Mouse (Mus musculus) urinary bladder, postnatal 4 days (tissue): ENCODE data around the gene Dgcr2.
A peak's percentile ranks its signal among the peaks of the same experiment; 100 is the strongest.

Source experiments
- DNase-seq, 2 experiments: peaks; one replicate each; pipeline ENCODE4 v3.0.0; 2021 to 2022; ENCODE audit warnings: low spot score in 2 of 2

The Dgcr2 gene

DNA sequence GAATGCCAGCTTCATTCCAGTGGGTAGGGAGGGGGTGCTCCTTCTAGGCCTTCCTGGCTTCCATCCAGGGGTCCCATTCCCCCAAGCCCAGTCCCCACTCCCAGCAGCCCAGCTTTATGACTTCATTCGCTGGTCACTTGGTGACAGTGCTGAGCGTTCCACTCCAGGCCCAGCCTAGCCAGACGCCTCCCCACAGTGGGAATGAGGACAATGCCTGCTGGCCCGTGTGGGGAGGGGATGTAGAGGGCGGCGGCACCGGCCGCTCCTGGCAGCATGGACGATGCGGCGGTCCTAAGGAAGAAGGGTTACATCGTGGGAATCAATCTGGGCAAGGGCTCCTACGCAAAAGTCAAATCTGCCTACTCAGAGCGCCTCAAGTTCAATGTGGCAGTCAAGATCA lies at the start of gene Dgcr2, which contains the start of gene Tssk2:
Gene Dgcr2, minus strand, starts transcription at position 101 of the 400 bp plus-strand sequence.
Gene Tssk2, plus strand, starts transcription at position 176 of the 400 bp plus-strand sequence.
- DNase-seq = no peak

DNA sequence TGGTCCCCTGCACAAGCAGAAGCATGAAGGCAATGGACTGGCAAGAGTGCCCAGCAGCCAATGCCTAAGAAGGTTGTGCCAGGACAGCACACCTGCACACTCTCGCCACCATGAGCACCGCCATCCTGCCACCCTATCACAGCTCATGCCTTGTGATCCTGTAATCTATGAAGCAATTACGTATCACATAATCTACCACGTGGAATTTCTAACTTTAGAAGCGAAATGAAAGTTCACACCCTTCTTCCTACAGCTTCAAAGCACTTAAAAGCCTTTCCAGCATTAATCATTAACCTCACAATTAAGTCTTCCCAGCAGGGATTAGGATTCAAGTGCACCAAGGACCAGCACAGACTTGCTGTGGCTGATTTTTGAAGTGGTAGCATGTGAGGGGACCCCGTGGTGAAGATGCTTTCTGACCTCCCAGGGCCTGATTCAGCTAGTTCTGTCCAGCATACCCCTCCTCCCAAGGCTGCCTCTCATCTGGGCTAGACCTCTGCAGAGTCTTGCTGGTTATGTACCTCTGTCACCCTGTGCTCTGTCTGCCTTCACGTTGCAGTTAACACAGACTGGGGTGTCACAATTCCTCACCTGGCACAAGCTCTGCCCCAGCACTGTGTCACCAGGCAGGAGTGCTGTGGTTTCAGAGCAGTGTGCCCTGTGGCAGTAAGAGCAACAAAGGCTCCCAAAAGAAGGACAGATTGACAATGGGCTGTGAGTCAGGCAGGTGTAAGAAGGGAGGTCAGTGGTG lies 46.9 kb upstream of the Dgcr2 start:
- DNase-seq = no peak

DNA sequence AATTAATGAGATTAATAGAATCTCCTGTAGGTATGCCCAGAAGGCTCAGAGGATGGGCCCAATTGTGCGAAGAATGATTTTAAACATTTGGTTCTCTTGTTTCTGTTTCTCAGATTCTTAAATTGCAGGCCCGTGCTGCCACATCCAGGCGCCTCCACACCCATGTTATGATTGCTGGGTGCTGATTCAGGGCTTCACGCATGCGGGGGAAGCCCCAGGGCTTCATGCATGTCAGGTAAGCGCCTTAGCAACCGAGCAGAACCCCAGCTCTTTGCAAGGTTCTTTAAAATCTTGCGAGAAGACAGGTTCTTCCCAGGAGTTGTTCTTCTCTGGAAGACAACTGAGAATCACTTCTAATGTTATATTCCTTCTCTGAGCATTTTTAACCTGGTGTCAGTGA lies 45.1 kb upstream of the Dgcr2 start:
- DNase-seq = no peak

DNA sequence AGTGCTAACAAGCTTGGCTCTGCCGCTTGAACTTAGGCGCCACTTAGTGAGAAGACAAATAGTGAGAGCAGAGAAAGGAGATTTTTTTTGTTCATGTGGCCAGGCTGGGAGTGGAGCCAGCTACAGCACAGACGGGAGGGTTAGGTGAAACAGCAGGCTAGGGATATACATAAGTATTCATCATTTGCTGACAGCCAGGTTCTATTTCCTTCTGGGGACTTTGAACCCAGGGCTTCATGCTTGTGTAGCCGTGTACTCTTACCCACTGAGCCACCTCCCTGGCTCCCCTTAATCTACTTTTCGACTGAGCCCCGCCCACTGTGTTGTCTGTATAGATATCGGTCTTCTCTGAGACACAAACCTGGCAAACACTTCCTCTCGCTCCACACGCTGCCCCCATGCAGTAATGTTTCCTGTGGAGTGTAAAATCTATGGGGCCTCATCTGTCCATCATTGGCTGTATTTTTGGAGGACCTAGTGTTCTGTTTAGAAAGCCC lies 40.9 kb upstream of the Dgcr2 start:
- DNase-seq = no peak

DNA sequence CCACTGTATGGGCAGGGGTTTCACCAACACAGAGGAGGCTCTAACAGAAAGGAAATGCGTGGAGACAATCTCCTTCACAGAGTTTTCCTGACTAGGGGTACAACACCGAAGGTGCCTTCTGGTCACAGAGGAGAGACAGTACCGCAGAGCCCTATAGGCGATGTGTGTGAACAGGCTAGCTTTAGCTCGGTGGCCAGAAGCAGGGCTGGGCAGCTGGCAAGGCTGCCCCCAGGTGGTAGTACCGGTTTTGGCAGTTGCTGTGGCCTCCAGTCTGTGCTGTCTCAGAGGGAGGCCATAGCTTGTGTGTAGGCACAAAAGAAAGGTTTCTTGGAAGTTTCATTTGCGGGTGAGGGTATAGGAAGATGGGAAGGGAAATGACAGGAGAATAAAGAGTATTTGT lies 40.5 kb upstream of the Dgcr2 start:
- DNase-seq = peak; percentile 48 to 67

DNA sequence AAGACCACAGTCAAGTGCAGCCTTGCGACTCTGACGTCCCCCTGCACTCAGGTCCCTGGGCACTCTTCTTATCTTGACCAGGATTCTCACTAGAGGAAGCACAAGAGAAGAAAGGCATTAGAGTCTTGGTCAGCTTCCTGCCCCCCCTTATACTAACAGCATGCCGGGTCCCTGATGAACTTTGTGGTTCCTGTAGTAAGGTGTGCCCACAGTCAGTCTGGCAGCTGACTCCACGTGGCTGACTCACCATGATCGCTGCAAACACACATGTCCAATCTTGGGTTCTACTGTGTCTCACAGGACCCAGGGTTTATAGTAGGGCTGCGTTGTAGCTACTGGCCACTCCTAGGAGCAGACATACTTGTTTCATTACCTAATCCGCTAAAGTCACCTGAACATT lies 39.8 kb upstream of the Dgcr2 start:
- DNase-seq = no peak

DNA sequence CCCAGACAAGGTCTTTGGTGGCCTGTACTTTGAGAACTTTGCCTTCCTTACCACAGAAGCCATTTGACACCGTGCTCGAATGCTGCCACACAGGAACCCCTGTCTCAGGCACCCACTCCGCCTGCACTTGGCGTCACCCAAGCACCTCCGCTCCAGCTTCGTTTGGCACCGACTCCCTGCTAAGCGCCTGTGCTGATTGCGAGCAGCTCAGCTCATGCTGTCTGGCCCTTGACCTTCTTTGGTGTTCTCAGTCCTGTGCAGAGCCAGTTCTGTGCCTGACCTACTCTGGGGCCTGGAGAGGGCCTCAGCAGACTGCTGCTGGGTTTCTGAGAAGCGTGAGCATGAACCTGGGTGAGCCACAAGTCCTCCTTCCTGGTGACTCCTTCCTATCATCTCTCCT lies 38.4 kb upstream of the Dgcr2 start:
- DNase-seq = no peak

DNA sequence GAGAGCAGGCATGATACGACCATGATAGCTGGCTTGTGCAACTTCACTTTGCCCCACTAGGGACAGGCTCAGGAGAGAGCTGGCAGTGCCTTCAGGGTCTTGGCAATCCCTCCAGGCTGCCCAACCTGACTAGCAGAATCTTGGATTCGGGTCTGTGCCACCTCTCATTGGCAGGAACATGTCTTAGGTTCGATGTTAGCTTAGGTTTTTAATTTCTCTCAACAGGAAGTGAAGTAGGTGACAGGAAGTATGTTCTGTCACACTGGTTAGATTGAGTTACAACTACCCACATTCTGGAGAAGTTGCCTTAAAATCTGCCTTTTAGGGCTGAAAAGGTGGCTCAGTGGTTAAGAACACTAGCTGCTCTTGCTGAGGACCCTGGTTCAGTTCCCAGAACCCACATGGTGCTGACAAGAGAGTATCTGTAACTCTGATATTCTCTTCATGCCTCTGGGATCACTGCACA lies 36.1 kb upstream of the Dgcr2 start:
- no peak for DNase-seq

DNA sequence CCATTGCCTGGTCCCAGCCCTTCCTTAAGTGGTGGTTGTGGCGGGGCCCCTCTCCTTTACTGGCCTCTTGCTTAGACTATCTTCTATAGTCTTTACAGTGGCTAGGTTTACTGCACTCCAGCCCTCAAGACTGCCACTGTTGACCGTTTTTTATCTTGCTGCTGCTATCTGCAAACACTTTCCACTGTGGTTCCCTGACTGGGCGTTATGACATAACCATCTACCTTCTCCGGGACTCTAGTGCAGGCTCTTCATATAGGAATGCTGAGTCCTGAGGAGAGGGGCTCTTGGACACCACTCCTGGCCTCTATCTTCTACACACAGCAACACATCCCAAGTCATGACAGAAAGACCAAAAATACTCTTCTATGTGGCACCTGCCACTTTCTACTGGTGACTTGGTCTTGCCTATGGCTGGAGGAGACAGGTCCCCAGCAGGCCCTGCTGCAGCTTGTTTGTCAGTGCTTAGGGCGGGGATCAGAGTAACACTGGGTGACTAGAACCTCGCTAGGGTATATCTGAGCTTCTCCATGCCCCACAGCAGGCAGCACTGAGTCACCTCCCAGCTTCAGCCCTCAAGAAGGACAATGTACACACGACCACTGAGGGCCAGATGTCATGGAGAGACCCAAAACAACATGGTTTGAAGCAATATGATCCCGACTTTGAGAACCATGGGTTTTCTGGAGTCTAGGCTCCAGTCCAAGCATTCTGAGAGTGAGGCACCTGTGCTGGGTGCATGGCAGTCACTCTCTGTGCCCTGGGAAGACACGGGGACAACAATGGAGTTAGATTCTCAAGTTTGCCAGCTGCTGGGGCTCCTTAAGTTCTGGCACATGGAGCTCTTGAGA lies 35.5 kb upstream of the Dgcr2 start:
- DNase-seq = no peak

DNA sequence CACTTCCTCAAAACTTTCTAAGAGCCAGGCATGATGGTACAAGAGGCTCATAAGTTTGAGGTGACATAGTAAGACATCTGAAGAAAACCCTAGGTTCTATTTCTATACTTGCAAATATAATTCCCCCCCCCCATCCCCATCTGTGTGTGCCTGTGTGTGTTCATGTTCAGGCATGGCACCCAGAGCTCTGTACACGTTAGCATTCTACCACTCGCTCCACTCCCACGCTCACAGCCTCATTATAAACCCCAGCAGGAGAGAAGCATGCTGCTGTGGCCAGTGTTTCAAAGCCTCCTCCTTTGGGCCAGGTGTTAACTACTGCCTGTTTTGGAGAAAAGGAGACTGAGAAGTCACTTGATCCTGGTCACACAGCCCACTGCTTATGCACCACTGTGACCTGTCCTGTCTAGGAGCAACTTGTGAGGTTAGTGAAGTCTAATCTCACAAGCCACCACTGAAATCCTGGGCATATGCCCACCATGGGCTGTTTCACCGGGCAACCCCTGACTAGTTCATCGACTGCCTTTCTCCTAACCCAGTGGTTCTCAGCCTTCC lies 33.6 kb upstream of the Dgcr2 start:
- DNase-seq = no peak

DNA sequence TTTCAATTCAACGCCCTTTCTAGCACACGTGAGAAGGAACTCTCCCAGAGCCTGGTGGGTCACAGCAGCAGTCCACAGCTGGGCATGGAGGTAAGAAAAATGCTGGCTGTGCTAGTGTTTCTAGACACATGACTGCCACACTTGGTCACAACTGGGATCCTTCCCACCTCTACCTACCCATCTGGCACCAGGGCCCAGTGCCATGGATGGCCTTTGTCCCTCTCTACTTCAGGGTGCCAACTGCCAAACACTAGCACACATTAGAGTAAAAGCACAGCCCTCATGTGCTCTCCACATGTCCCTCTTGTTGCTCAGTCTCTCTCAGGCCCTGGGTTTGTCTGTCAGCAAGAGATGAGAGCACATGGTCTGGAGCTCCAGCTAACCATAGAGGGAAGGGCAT lies 31.3 kb upstream of the Dgcr2 start:
- DNase-seq = no peak

DNA sequence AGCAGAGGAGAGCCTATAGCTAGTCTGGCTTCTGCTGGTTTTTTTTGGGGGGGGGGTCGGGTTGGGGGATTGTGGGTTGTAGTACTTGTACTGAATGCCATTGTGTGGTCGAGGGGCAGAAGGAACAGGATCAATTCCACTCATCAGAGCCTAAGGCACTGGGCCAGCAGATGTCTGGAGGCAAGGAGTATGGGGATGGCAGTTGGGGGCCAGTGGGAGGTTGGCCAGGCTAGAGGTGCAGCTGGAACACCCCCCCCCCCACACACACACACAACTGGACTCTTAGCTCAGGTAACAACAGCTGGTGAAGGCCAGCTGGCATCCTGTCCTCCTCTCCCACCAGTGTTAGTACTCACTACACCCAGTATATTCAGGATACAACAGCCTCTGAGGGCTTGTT lies 30.8 kb upstream of the Dgcr2 start:
- DNase-seq = no peak

DNA sequence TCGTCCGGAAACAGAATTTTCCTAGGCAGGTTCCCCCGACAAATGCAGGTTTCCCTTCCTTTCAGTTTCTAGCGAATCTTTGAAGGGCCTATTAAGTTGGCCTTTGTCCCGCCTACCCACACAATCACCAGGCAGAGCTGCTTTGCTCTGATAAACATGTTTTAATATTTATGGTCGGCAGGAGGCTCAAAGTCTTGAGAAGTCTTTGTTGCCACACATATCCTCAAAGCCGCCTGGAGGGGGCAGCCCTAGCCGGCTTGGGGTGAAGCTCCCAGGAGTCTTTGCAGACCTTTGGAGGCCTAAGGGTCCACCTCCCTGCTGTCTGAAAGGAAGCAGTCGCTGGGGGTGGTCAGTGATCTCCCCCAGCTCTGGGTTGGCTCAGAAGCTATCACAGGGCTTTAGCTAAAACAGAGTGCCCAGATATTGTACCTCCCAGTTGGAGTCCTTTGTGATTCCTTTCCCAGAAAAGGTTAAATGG lies 30.3 kb upstream of the Dgcr2 start:
- peak; percentile 78 to 80 for DNase-seq

DNA sequence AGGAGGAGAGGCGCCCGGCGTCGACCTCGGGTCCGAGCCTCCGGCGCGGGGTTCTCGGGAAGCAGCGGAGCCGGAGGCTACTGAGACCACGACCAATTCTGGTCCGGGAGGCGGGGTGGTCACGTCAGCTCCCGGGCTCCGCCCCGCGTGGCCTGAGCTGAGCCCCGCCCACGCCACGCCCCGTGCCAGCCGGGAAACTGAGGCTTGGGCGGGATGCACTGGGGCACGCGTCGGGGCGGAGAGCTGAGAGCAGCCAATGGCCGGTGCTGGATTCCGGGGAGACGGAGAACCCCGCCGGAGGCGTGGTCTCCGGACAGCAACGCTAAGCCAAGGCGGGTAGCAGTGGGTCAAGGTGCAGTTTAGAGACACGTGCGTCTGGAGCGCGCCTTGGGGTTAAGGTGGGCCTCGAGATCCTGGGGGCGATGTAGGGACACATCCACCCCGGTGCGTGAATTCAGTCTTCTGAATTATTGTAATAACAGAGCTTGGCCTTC lies 29.8 kb upstream of the Dgcr2 start, which contains the start of gene Slc25a1:
Gene Slc25a1, minus strand, starts transcription at position 133 of the 494 bp plus-strand sequence.
- DNase-seq = peak; percentile 70 to 75

DNA sequence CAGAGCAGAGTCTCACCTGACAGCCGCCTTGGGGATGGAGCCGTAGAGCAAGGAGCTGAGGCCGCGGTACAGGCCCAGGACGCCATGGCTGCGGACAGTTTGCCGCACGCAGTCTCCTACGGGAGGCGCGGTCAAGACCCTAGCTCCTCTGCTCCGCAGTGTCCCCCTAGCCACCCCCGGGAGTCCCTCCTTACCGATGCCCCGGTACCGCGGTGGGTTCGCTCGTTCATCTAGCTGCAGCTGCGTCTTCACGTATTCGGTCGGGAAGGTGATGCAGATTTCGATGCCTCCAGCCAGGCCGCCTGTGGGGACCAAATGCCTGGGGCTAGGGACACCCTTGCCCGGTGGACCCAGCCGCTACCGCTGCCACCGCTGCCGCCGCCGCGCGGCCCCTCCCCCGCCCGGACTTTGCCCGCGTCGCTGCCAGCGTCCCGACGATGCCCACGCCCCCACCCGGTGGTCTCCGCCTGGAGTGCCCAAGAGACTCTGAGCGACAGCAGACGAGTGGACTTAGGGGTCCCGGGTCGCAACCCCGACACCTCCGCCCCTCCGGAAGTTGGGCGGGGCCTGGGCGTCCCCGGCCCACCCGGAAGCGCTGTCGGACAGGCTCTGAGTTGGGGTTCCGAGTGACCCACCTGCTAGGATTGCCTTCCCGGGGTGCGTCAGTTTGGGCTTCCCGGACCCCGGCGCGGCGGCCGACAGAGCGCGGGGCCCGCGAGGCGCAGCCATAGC lies 29.2 kb upstream of the Dgcr2 start:
- DNase-seq = peak in 1 of 2 experiments; percentile 44

DNA sequence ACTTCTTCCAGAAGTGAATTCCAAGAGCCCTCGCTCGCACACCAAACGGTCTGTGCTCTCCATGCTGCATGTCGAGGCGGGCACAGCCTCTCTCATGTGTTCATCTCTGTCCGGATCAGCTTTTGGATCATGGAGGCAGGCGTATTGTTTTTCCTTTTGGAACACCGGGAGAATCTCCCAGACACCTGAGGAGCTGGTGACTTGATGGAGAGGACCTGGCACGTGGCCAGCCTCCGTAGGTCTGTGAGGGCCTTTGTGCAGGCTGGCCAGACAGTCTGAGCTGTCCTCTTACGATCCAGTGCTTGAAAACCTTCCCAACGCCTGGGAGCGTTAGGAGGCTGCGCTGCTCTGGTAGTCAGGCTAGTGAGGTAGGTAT lies 23.8 kb upstream of the Dgcr2 start:
- DNase-seq = no peak

DNA sequence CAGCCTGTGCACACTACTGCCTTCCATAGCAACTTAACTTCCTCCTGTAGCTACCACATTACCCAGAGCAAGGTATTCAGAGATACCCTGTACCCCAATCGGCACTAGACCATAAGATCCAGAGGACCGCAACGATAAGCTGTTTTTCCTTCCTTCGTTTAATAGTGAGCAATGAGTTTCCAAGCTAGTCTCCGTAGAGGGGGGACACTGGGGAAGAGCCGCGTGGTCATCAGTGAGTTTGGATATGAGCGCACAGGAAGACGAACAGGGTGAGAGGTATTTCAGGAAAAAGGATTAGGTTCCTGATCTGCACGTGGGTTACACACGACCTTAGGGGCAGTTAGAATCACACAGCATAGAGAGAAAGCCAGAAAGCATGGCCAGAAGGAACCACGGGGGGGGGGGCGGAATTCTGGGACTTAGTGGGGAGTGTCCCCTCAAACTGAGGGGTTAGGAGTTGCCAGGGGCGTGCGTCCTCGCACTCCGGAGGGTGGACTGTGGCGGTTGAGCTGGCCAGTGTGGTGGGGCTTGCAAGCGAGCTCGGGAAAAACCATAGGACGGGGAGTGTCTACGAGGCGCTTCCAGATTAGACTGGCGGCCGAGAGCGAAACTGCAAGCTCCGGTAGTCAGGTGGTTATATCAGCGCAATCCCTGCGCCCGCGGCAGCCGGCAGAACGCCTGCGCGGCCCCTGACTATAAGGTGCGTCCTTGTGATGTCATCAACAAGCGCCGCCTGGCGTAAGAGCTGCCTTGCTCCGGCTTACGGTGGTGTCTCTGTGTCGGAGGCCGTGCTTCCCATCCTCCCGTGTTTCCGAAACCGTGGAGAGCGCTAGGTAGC lies 23.2 kb upstream of the Dgcr2 start:
- DNase-seq = peak; percentile 90 to 96

DNA sequence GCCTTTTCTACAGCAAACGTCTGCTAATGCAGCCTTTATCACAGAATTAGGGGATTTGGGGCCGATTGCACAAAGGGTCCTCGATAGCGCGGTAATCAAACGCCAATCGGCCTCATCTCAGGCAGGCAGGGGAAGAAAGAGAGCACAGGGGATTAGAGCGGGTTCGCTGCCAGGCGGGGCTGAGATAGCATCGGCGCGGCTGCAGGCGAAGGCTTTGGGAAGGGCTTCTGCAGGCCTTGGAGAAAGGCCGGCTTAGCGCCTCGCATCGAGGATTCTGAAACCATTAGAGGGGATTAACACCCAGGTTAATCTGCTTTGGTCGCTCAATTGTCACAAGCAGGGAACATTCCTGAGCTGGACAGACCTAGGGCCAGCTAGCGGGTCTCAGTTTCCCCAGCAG lies 22.2 kb upstream of the Dgcr2 start:
- no peak for DNase-seq

DNA sequence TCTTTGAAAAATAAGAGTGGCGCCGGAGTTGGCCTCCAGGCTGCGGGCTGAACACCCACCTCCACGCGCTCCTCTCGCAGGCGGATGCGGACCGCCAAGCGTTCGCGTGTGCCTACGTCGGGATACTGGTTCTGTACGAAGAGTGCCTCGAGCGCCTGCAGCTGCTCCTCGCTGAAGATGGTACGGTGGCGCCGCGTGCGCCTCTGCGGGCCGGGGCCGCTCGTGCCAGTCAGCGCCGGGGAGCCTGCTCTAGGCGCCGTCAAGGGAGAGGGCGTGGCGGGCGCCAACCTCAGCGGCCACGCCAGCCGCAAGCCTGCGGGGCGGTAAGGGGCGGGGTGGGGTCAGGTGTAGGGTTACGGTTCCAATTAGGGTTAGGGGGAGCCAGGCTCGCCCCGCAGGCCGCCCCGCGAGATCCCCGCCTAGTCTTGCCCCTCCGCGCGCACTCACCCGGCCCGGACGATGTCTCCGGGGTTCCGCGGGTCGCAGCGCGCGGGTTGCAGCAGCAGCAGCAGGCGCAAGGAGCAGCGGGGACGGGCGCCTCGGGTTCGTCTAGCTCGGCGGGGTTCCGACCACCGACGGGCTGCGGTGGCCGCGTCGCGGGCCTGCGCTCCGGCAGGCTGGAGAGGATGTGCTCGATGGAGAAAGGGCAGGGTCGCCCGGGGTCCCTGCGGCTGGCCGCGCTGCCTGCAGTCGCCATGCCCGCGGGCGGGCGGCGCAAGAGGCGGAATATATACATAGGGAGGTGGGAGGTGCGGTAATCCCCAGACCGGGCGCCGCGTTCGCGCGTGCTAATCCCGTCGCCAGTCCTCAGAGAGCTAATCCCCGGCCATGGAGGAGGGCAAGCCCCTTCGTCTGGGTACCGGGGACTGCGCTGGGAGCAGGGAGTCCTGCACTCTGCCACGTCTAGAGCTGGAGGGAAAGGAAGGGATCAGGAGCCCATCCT lies 16.2 kb upstream of the Dgcr2 start, which contains the start of gene Gsc2:
Gene Gsc2, minus strand, starts transcription at position 753 of the 943 bp plus-strand sequence.
- DNase-seq = no peak
